Mouse (Mus musculus) fat pad, adult 2 months (tissue): ENCODE data around the gene Mindy3.
"Not testable (repeated sequence)": the region's sequence is repeated elsewhere in the genome, so short reads cannot be mapped to it uniquely, and the experiment has no call there.

Source experiments
- DNase-seq: peaks from one replicate; pipeline ENCODE4 v3.0.0-alpha.2; 2011; ENCODE audit warnings: low read depth, low spot score; ENCODE audit errors: extremely low read depth

Mindy3 gene

GRCm38 (mm10) chr2:12419262-12419655 is at the start of gene Mindy3:
Gene Mindy3, minus strand, starts transcription at chr2:12419470.
- peak; percentile 16 for DNase-seq

GRCm38 (mm10) chr2:12459732-12460131 is 40.5 kb upstream of the Mindy3 start:
- no peak for DNase-seq

- no peak for DNase-seq
These were observed 30.8 kb upstream of the Mindy3 start for GRCm38 (mm10) chr2:12450108-12450507.

GRCm38 (mm10) chr2:12440120-12440519 is 20.9 kb upstream of the Mindy3 start:
- no peak for DNase-seq

GRCm38 (mm10) chr2:12439543-12439942 is 20.3 kb upstream of the Mindy3 start:
- DNase-seq, result no peak

- no peak for DNase-seq
These were observed 18.9 kb upstream of the Mindy3 start for GRCm38 (mm10) chr2:12438181-12438580.

GRCm38 (mm10) chr2:12432055-12432454 is 12.8 kb upstream of the Mindy3 start:
- no peak for DNase-seq

GRCm38 (mm10) chr2:12424374-12424773 is 5.1 kb upstream of the Mindy3 start:
- DNase-seq, result no peak

- DNase-seq, result not testable (repeated sequence)
These were observed 4.2 kb upstream of the Mindy3 start for GRCm38 (mm10) chr2:12423426-12423825.

- no peak for DNase-seq
These were observed 572 bp downstream of the Mindy3 start for GRCm38 (mm10) chr2:12418534-12419261.

- no peak for DNase-seq
These were observed 1.1 kb downstream of the Mindy3 start for GRCm38 (mm10) chr2:12418121-12418520.

GRCm38 (mm10) chr2:12412309-12412708 is 7.0 kb downstream of the Mindy3 start:
- DNase-seq, result no peak

- DNase-seq, result no peak
These were observed 8.1 kb downstream of the Mindy3 start for GRCm38 (mm10) chr2:12411129-12411528.

- DNase-seq, result no peak
These were observed 12.5 kb downstream of the Mindy3 start for GRCm38 (mm10) chr2:12406737-12407136.

- no peak for DNase-seq
These were observed 16.8 kb downstream of the Mindy3 start for GRCm38 (mm10) chr2:12402469-12402868.

GRCm38 (mm10) chr2:12401137-12401536 is 18.1 kb downstream of the Mindy3 start:
- no peak for DNase-seq

GRCm38 (mm10) chr2:12389028-12389427 is 30.2 kb downstream of the Mindy3 start:
- DNase-seq, result no peak

GRCm38 (mm10) chr2:12388569-12388968 is 30.7 kb downstream of the Mindy3 start:
- no peak for DNase-seq

- DNase-seq, result no peak
These were observed 34.9 kb downstream of the Mindy3 start for GRCm38 (mm10) chr2:12384389-12384788.

GRCm38 (mm10) chr2:12382650-12383049 is 36.6 kb downstream of the Mindy3 start:
- no peak for DNase-seq

GRCm38 (mm10) chr2:12380233-12380632 is 39.0 kb downstream of the Mindy3 start:
- DNase-seq, result no peak

- DNase-seq, result no peak
These were observed 40.7 kb downstream of the Mindy3 start for GRCm38 (mm10) chr2:12378591-12378990.

GRCm38 (mm10) chr2:12377024-12377423 is 42.2 kb downstream of the Mindy3 start:
- DNase-seq, result no peak
